Mouse (Mus musculus) heart, postnatal 0 days (tissue): ENCODE results near the gene Hnrnpdl.

ENCODE experiments used
- CTCF ChIP-seq: IDR thresholded peaks from 2 replicates; pipeline ENCODE4 v1.5.1; 2016; ENCODE audit warnings: antibody characterized with exemption, control low read depth, low read depth
- EP300 ChIP-seq: IDR thresholded peaks from 2 replicates; pipeline ENCODE4 v1.6.1; 2016; ENCODE audit warnings: antibody characterized with exemption, low read depth

GRCm38 (mm10) chr5:100035950-100036349 lies 3.5 kb downstream of the Hnrnpdl start:
- peak; percentile 28; the same call in 1 of the 2 replicates for TF ChIP-seq CTCF
- no peak for TF ChIP-seq EP300
